Mouse (Mus musculus) megakaryocyte, adult 5-6 weeks (primary cell): ENCODE data around the gene Zc3h7b. TPM values are rescaled to one million over a fixed set of nuclear protein-coding genes. Genes with fewer than 3 reads are reported as not detected.

Experiments used
- ATAC-seq: 2 replicates; pipeline ENCODE4 v1.8.0; 2016; ENCODE audit warnings: mild to moderate bottlenecking, inconsistent platforms; ENCODE audit not compliant: poor library complexity, severe bottlenecking
- total RNA-seq, 2 experiments: library from RNA; stranded (forward) in 1 of 2; stranded (reverse) in 1 of 2; fragments of 153-499, 151-499 nt in 1 of 2; fragments of 221-1000, 200-1000 nt in 1 of 2; gene quantifications; 2 replicates each; pipeline versions ENCODE4 v1.2.3 to v1.2.4; 2015 to 2017

Gene Zc3h7b
- total RNA-seq, 2 experiments from 2014 or later, result 5.5 to 5.8 TPM

DNA sequence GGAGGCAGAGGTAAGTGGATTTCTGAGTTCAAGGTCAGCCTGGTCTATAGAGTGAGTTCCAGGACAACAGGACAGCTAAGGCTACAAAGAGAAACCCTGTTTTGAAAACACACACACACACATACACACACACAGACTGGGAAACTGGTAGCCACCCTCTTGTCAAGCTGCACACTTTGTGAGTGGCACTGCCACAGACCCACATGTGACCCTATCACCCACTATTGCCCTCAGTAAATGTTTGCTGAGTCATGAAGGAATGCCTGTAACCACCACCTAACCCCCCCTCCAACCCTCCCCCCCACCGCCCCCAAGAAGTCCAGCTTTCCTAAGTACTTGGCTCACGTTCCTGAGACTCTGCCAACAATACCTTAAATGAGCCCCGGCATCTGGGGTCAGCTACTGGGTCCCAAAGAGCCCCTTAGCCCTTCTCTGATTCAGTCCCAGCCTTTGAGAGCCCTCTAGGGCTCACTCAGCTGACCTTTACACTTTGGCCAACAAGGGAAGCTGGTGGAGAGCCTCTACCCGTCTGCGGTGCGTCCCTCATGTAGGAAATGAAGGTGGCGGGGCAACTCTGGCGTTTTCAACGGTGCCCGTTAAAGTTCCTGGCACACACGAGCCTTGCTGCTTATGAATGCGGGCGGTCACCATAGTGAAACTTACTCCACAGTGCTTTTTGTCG is 93.8 kb downstream of the Zc3h7b start:
- no peak for ATAC-seq

DNA sequence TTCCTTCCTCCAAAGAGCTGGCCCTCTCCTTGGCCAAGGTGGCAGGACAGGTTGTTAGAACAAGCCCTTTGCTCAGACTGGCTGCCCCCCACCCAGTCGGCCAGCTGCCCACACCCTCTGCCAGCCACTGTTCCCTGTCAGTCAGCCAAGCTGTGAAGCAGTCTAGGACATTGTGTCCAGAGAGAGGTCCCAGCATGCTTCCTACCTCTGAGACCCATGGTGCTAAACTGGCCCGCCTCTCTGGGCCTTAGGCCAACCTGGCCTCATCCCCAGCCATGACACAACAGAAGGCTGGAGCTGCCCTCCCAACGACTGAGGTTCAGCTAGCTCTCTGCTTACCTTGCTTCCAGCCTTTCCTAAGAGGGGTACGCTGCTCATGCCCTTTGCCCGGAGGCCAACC is 94.8 kb downstream of the Zc3h7b start:
- no peak for ATAC-seq

DNA sequence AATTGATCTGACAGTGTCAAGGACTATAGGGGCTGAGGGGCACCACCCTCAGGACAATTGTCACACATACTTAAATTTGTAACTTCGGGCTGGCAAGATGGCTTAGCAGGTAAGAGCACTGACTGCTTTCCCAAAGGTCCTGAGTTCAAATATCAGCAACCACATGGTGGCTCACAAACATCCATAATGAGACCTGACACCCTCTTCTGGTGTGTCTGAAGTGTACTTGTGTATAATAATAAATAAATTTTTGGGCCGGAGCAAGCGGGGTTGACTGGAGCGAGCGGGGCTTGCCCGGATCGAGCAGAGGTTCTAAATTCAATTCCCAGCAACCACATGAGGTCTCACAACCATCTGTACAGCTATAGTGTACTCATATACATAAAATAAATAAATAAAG is 95.4 kb downstream of the Zc3h7b start:
- ATAC-seq, result no peak

DNA sequence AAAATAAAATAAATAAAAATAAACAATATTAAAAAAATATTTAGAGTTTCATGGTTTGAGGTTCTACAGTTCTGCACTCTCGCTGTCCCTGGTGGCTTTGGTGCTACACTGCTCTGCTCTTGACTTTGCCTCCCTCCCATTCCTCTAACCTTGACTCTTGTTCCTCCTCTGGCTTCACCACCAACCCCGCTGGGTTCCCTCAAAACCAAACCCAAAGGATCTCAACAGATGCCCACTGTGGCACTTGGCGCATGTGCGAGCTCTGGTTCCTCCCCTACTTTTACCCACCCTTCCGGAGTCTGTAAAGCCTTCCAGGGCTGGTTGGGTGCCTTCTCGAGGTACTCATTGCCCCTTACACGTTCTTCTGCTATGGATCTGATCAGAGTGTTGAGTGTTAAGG is 97.4 kb downstream of the Zc3h7b start:
- no peak for ATAC-seq

DNA sequence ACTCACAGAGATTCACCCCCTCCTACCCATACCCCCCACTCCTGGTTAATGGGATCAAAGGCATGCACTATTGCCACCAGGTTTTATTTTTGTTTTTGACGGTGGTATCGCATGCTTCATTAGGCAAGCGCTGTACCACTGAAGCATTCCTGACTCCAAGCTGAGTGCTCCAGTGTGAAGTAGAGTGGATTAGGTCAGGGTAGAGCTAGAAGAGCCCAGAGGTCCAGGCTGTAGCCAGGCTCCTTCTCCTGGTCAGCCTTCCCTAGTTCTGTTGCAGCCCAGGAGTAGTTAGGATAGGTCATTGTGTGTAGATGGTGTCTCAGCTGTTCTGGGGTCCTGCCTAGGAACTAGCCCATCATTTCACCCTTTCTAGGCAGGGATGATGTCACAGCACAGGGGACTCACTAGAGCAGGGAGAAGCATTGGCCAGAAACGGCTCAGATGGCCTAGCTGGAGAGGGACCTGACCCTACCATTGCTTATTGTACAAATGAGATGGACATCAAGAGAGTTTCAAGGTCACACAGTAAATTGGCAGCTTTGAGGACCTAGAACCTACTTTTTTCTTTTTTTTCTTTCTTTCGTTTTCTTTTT is 100.3 kb downstream of the Zc3h7b start:
- ATAC-seq, result no peak

DNA sequence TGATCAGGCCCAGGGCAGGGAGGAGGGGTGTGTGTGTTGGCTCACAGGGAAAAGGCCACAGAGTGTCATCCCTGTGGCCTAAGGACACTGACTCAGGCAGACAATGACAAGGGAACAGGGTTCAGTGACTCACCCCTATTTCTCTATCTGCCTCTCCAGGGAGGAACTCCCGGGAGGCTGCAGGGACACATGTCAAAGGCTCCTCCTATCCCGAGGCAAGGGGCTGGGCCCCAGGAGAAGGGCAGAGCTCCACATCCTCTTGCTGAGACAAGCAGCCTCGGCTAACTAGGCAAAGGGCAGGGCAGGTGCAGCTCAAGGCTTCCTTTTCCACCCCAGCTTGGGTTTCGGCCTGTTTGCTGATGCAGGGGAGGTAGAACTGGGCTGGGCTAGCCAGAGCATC is 100.9 kb downstream of the Zc3h7b start:
- peak; percentile 61 for ATAC-seq

Other genes starting within 250 kb of the Zc3h7b start
- gene Ep300, start 159.7 kb upstream of the Zc3h7b start, total RNA-seq (2015), result 218 and 236 TPM in 2 replicates
- gene Ep300, start 159.7 kb upstream of the Zc3h7b start, total RNA-seq (2017), result 46.5 and 76.5 TPM in 2 replicates
- gene L3mbtl2, start 81.2 kb upstream of the Zc3h7b start, total RNA-seq (2015), result 8.7 and 10.9 TPM in 2 replicates
- 13.5 and 14.2 TPM in 2 replicates for gene L3mbtl2, start 81.2 kb upstream of the Zc3h7b start, total RNA-seq (2017)
- 0.13 TPM in 1 of 2 replicates, not detected in the other for gene Chadl, start 47.8 kb upstream of the Zc3h7b start, total RNA-seq (2015)
- gene Chadl, start 47.8 kb upstream of the Zc3h7b start, total RNA-seq (2017), result not detected in 2 replicates
- gene Rangap1, start 473 bp downstream of the Zc3h7b start, total RNA-seq (2015), result 29.8 and 32.0 TPM in 2 replicates
- 76.5 and 79.1 TPM in 2 replicates for gene Rangap1, start 473 bp downstream of the Zc3h7b start, total RNA-seq (2017)
- gene Tef, start 57.4 kb downstream of the Zc3h7b start, total RNA-seq (2015), result 3.1 and 3.3 TPM in 2 replicates
- gene Tef, start 57.4 kb downstream of the Zc3h7b start, total RNA-seq (2017), result 6.5 and 8.6 TPM in 2 replicates
- gene Tob2, start 113.7 kb downstream of the Zc3h7b start, total RNA-seq (2015), result 36.1 and 38.2 TPM in 2 replicates
- 20.3 and 23.8 TPM in 2 replicates for gene Tob2, start 113.7 kb downstream of the Zc3h7b start, total RNA-seq (2017)
- gene Phf5a, start 126.9 kb downstream of the Zc3h7b start, total RNA-seq (2015), result 65.3 and 85.6 TPM in 2 replicates
- gene Phf5a, start 126.9 kb downstream of the Zc3h7b start, total RNA-seq (2017), result 30.1 and 34.0 TPM in 2 replicates
- gene Aco2, start 127.3 kb downstream of the Zc3h7b start, total RNA-seq (2015), result 47.0 and 58.7 TPM in 2 replicates
- gene Aco2, start 127.3 kb downstream of the Zc3h7b start, total RNA-seq (2017), result 82.3 and 89.4 TPM in 2 replicates
- gene Polr3h, start 181.2 kb downstream of the Zc3h7b start, total RNA-seq (2015), result 2.7 and 3.9 TPM in 2 replicates
- 5.5 and 7.8 TPM in 2 replicates for gene Polr3h, start 181.2 kb downstream of the Zc3h7b start, total RNA-seq (2017)
- gene Csdc2, start 191.7 kb downstream of the Zc3h7b start, total RNA-seq (2015), result not detected in 2 replicates
- gene Csdc2, start 191.7 kb downstream of the Zc3h7b start, total RNA-seq (2017), result not detected in 2 replicates
- gene Pmm1, start 215.9 kb downstream of the Zc3h7b start, total RNA-seq (2015), result 10.4 and 10.5 TPM in 2 replicates
- gene Pmm1, start 215.9 kb downstream of the Zc3h7b start, total RNA-seq (2017), result 5.6 and 5.7 TPM in 2 replicates
- not detected in 2 replicates for gene 1700029P11Rik, start 235.5 kb downstream of the Zc3h7b start, total RNA-seq (2015)
- not detected in 2 replicates for gene 1700029P11Rik, start 235.5 kb downstream of the Zc3h7b start, total RNA-seq (2017)
- 28.8 and 36.2 TPM in 2 replicates for gene Xrcc6, start 242.8 kb downstream of the Zc3h7b start, total RNA-seq (2015)
- gene Xrcc6, start 242.8 kb downstream of the Zc3h7b start, total RNA-seq (2017), result 82.5 and 83.2 TPM in 2 replicates